Mouse (Mus musculus) stomach, embryonic 15.5 days (tissue): Measurements from ENCODE around the gene Papola. TPM values are rescaled to one million over a fixed set of nuclear protein-coding genes. Genes with fewer than 3 reads are reported as not detected.

Experiments
- ATAC-seq: fragments of 200-750 bp; cut with Nextera tagmentation; 2 replicates; pipeline ENCODE4 v1.8.0; 2017; ENCODE audit warnings: low read depth, moderate number of reproducible peaks, moderate TSS enrichment; ENCODE audit not compliant: insufficient read depth, low FRiP score
- H3K27ac ChIP-seq: fragments of 300-500 bp; sonication (generic); 2 replicates; pipeline ENCODE4 v1.5.1; 2015; ENCODE audit warnings: mild to moderate bottlenecking, inconsistent platforms
- H3K27me3 ChIP-seq: fragments of 300-500 bp; sonication (generic); replicated peaks from 2 replicates; pipeline ENCODE4 v1.6.1; 2015; ENCODE audit warnings: inconsistent platforms
- H3K36me3 ChIP-seq: fragments of 300-500 bp; sonication (generic); 2 replicates; pipeline ENCODE4 v1.6.1; 2015; ENCODE audit warnings: inconsistent platforms
- H3K4me1 ChIP-seq: fragments of 300-500 bp; sonication (generic); 2 replicates; pipeline ENCODE4 v1.6.1; 2015; ENCODE audit warnings: inconsistent platforms
- H3K4me2 ChIP-seq: fragments of 300-500 bp; sonication (generic); 2 replicates; pipeline ENCODE4 v1.6.1; 2015; ENCODE audit warnings: mild to moderate bottlenecking, inconsistent platforms
- H3K4me3 ChIP-seq: fragments of 300-500 bp; sonication (generic); replicated peaks from 2 replicates; pipeline ENCODE4 v1.5.1; 2015; ENCODE audit warnings: inconsistent platforms
- H3K9ac ChIP-seq: fragments of 300-500 bp; sonication (generic); 2 replicates; pipeline ENCODE4 v1.6.1; 2015; ENCODE audit warnings: inconsistent platforms
- H3K9me3 ChIP-seq: fragments of 300-500 bp; sonication (generic); 2 replicates; pipeline ENCODE4 v1.6.1; 2016; ENCODE audit warnings: inconsistent platforms
- WGBS: fragments of 180-500 bp; shearing (Covaris S2); methylation state at CpG from one replicate; pipeline ENCODE4 v1.1.7; 2015; 5-methylcytosine and 5-hydroxymethylcytosine counted together
- polyA plus RNA-seq: library from polyadenylated mRNA; unstranded; fragments of >200 nt; fragmentation: Nextera tagmentation; extraction: Ambion mirVana; gene quantifications from 2 replicates; pipeline ENCODE4 v1.2.1, GENCODE M21; 2015

The Papola gene
- polyA plus RNA-seq: 199 and 202 TPM in 2 replicates

DNA sequence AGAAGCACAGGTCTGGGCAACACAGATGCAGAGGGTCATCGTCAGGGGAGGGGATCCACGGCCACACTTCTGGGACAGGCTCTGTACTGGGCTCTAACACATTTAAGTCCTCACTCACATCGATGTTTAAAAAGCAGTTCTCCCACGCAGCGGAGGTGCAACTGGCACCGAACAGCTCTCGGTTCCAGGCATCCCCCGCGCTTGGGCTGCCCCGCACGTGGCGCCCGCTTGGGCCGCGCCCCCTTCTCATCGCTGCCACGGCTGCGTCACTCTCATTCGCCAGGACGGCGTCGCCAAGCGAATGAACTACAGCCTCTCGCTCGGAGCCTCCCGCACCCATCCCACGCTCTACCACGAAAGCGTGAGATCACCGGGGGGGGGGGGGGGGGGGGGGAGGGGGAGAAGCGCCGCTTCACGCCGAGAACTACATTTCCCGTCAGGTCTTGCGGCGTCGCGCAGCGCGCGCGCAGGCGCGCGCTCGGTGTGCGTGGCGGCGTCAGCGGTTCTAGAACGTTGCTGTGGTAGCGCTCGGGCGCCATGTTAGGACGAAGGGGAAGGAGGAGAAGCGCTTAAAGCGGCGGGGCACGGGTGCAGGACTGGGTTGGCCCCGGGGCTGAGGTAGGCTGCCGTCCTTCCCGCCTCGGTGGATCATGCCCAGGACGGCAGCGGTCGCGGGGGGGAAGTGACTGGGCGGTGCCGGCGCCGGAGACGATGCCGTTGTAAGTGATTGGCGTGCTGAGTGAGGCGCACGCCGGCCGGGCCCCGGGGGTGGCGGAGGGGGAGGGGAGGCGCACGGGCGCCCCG is at the start of gene Papola:
TSS of gene Papola (plus strand) at position 499 of the 804 bp plus-strand sequence.
- Histone ChIP-seq H3K4me3 (peak within 1 kb of the TSS; percentile 93), H3K9ac (peak within 1 kb of the TSS; percentile 83), H3K4me1 (peaks cover 9% of the 10 kb centered on the region), H3K9me3 (no peaks in the 10 kb centered on the region), H3K27ac (peak within 1 kb of the TSS; percentile 98), H3K27me3 (no peaks in the 10 kb centered on the region), H3K36me3 (no peaks in the 10 kb centered on the region; the same call in 1 of the 2 replicates), H3K4me2 (peak within 1 kb of the TSS; percentile 87)
- peak; percentile 91 for ATAC-seq
- WGBS: under 1% methylated on average over 69 of the region's 85 CpGs

DNA sequence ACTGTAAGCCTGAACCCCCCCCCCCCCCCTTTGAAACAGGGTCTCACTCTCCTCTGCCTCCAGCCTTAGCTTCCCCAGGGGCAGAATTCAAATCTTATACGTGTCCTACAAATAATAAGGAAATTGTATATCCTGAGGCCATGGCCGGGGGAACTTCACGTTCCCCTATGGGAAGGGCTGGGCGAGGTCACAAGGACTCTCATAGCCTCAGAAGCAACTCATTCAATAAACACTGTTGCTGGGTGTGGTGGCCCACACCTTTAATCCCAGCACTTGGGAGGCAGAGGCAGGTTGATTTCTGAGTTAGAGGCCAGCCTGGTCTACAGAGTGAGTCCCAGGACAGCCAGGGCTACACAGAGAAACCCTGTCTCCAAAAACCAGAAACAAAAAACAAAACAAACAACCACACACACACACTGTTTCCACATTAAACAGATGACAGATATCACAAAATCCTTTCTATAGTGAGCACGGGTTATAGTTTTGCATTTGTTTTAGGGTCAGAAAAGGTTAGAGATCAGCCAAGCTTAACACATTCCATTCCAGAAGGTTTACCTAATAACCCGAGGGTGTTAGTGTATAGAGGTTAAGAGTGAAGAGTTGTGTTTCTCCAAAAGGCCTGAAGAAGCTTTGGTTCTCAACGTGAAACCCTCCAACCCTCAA is 49.1 kb upstream of the Papola start:
- Histone ChIP-seq H3K27me3 (no peaks in the 10 kb centered on the region), H3K36me3 (no peaks in the 10 kb centered on the region), H3K4me3 (no peak overlapping the region), H3K9ac (no peak overlapping the region), H3K9me3 (no peaks in the 10 kb centered on the region), H3K4me2 (no peak overlapping the region), H3K4me1 (no peaks in the 10 kb centered on the region), H3K27ac (no peak overlapping the region)
- WGBS: 61% methylated on average over 7 of the region's 7 CpGs
- no peak for ATAC-seq

DNA sequence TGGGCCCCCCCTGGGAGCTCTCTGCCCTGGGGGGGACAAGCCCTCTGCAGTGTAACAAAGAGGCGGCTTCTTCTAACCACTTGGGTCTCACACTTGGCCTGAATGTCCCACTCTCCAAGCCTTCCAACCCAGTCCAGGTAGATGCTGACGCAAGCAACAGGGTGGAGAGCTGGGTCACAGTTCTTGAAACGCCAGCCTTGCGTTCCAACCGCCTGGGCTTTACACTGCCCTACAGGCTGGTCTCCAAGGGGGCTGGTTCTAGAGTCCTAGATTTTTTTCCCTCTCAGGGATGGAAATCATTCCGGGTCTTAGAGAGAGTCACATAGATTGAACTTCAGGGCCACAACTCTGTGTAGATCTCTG is 48.6 kb upstream of the Papola start:
- ATAC-seq: no peak
- H3K27ac ChIP-seq: no peak overlapping the region

DNA sequence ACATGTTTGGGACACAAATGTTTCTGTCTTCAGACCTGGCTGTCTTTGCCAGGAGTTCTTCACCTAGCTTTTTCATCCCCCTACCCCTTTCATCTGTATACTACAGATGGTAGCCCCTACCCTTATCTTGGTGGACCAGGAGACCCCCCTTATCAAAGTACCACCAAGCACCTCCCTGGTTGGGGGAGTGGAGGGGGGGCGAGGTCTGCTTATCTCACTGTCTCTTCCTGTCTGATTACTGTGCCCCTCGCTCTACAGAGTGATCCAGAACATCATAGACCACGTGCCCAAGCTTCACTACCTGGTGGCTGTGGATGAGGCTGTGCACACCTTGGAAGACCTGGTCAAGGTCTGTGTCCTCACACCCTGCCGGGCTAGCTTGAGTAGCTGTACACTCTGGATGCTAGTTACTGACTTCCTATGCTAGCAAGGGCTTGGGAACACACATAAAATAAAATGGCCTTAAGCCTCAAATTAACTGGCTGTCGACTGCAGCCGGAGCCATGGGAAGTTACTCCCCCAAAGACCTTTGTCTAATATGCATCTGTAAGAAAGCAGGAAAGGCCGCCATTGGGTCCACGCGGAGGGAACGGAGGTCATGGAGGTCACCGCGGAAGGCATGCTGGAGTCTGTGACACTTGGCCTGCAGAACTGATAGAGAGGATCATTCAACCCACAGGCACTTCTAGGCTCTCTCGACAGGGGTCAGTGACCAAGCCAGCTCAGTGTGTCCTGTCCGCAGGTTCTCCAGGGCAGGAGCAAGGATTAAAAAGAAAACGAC is 46.0 kb upstream of the Papola start:
- no peak overlapping the region for H3K4me3 ChIP-seq
- no peaks in the 10 kb centered on the region for H3K9me3 ChIP-seq
- ATAC-seq: no peak
- no peaks in the 10 kb centered on the region for H3K4me1 ChIP-seq
- H3K9ac ChIP-seq: no peak overlapping the region
- H3K27me3 ChIP-seq: no peaks in the 10 kb centered on the region
- 78% methylated on average over 15 of the region's 15 CpGs for WGBS
- no peak overlapping the region for H3K27ac ChIP-seq
- no peak overlapping the region for H3K4me2 ChIP-seq
- no peaks in the 10 kb centered on the region for H3K36me3 ChIP-seq

More for the DNA sequence above, 48.6 kb upstream of the Papola start:
- no peaks in the 10 kb centered on the region for H3K27me3 ChIP-seq
- H3K9me3 ChIP-seq: no peaks in the 10 kb centered on the region
- no peaks in the 10 kb centered on the region for H3K4me1 ChIP-seq
- H3K9ac ChIP-seq: no peak overlapping the region
- 82% methylated on average over 6 of the region's 6 CpGs for WGBS
- H3K36me3 ChIP-seq: no peaks in the 10 kb centered on the region
- H3K4me3 ChIP-seq: no peak overlapping the region
- no peak overlapping the region for H3K4me2 ChIP-seq

DNA sequence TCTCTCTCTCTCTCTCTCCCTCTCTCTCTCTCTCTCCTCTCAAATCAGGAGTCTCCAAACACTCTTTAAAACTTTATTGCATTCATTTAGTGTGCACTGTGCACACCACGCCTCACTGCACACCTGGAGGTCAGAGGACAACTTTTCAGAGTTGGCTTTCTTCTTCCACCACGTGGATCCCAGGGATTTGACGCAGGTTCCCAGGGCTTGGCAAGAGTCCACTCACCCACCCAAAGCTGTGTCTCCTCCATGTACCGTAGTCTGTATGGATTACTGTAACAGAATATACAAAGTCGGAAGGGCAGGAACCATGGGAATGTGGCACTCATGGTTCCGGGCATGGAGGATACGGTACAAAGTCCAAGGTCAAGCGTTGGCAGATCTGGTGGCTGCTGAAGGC is 44.8 kb upstream of the Papola start:
- Histone ChIP-seq H3K27me3 (no peaks in the 10 kb centered on the region), H3K4me1 (no peaks in the 10 kb centered on the region), H3K27ac (no peak overlapping the region), H3K9me3 (0 out of 2 replicates have a peak, but pooled peaks cover 5% of the 10 kb centered on the region), H3K4me2 (no peak overlapping the region), H3K4me3 (no peak overlapping the region), H3K36me3 (no peaks in the 10 kb centered on the region), H3K9ac (no peak overlapping the region)
- ATAC-seq: no peak
- 84% methylated on average over 8 of the region's 8 CpGs for WGBS

DNA sequence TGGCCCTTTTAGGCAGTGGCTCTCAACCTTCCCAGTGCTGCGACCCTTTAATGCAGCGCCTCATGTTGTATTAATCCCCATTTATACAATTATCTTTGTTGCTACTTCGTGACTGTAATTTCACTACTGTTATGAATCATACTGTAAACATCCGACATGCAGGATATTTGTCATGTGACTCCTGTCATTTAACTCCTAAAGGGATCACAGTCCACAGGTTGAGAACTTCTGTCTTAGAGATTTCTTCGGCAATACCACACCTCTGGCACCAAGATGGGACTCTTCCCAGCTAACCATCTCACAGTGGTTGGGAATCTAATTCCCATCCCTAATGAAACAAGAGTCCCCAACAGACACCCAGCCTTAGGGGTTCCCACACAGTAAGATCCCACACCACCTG is 36.4 kb upstream of the Papola start:
- Histone ChIP-seq H3K27ac (no peak overlapping the region), H3K9me3 (0 out of 2 replicates have a peak, but pooled peaks cover 5% of the 10 kb centered on the region), H3K27me3 (no peaks in the 10 kb centered on the region), H3K4me1 (no peaks in the 10 kb centered on the region), H3K36me3 (no peaks in the 10 kb centered on the region), H3K4me2 (no peak overlapping the region), H3K4me3 (no peak overlapping the region), H3K9ac (no peak overlapping the region)
- 55% methylated on average over 5 of the region's 5 CpGs for whole genome bisulfite sequencing
- no peak for ATAC-seq

DNA sequence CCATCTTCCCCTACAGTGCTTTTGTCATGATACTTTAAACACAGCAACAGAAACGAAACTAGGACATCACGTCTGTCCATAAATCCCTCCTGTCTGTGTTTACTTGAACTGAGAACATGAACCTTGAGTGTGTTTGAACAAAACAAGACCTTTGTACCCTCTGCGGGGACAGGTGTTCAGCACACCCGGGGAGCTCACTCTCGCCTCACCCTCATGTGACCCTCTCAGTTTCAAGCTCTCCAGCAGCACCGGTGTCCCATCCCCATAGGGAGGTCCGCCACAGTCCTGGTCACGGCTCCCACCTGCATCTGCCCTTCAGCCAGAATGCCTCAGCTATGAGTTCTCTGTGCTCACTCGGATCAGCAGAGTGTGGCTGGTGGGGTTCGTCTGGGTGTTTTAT is 30.7 kb upstream of the Papola start:
- no peak overlapping the region for H3K9ac ChIP-seq
- no peaks in the 10 kb centered on the region for H3K36me3 ChIP-seq
- H3K9me3 ChIP-seq: no peaks in the 10 kb centered on the region
- WGBS: 57% methylated on average over 10 of the region's 10 CpGs
- H3K27me3 ChIP-seq: no peaks in the 10 kb centered on the region
- H3K4me1 ChIP-seq: 0 out of 2 replicates have a peak, but pooled peaks cover 3% of the 10 kb centered on the region
- H3K4me2 ChIP-seq: no peak overlapping the region
- peak overlapping the region; percentile 26; the same call in 1 of the 2 replicates for H3K27ac ChIP-seq
- ATAC-seq: peak; percentile 51
- no peak overlapping the region for H3K4me3 ChIP-seq

DNA sequence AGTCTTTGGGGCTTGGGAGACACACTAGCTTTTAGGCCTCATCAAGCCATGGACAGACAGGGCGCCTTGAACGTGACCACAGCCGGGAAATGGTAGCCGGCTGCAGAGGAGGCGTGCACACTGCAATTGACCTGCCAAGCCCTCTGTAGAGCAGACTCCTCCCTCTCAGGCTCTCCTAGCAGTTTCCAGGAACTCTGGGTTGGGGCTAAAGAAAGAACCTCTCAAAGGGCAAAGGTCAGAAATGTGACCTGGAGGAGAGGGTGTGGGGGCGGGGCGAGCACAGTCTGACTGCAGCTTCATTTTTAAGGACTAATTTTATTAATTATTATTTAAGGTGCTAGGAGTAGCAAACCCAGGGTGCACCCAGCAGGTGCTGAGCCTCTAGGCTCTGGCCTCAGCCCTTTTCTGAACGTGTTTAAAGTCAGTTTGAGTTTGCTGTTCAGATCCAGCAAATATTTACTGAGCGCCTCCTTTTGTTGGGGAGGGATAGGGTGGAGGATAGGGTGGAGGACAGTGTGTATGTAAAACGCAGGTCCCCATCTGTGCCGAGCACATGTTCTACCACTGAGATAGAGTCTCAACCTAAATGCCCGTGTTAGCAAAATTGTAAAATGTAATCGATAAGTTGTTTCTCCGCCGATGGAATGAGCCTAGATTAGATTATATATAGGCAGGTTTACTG is 26.5 kb upstream of the Papola start:
- H3K9me3 ChIP-seq: no peaks in the 10 kb centered on the region
- H3K36me3 ChIP-seq: no peaks in the 10 kb centered on the region
- peak; percentile 83 for ATAC-seq
- H3K27me3 ChIP-seq: no peaks in the 10 kb centered on the region
- peak overlapping the region; percentile 16; the same call in 1 of the 2 replicates for H3K4me2 ChIP-seq
- 29% methylated on average over 15 of the region's 15 CpGs for WGBS
- H3K27ac ChIP-seq: peak overlapping the region; percentile 44; the same call in 1 of the 2 replicates
- H3K9ac ChIP-seq: no peak overlapping the region
- H3K4me3 ChIP-seq: no peak overlapping the region
- 0 out of 2 replicates have a peak, but pooled peaks cover 3% of the 10 kb centered on the region for H3K4me1 ChIP-seq

DNA sequence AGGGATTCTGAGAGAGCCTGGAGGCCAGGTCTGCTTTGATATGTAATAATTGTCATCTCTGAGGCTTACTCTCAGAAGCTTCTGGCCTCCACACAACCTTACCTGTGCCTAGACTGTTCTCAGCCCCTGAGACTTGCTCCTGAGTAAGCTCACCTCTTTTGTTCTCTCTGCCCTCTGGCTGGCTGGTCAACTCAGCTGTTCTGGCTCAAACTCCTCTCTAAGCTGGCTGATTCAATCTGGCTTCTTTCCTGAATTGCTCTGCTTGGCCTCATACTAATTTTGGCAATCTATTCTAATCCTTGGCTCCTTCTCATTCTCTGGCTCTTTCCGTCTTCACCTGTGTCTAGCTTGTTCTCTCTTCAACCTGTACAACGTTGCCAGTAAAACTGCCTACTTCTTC is 25.6 kb upstream of the Papola start:
- ATAC-seq: no peak
- Histone ChIP-seq H3K9me3 (no peaks in the 10 kb centered on the region), H3K9ac (no peak overlapping the region), H3K36me3 (no peaks in the 10 kb centered on the region), H3K4me1 (0 out of 2 replicates have a peak, but pooled peaks cover 3% of the 10 kb centered on the region), H3K4me2 (no peak overlapping the region), H3K4me3 (no peak overlapping the region), H3K27ac (no peak overlapping the region), H3K27me3 (no peaks in the 10 kb centered on the region)
- 81% methylated on average over 2 of the region's 2 CpGs for WGBS

DNA sequence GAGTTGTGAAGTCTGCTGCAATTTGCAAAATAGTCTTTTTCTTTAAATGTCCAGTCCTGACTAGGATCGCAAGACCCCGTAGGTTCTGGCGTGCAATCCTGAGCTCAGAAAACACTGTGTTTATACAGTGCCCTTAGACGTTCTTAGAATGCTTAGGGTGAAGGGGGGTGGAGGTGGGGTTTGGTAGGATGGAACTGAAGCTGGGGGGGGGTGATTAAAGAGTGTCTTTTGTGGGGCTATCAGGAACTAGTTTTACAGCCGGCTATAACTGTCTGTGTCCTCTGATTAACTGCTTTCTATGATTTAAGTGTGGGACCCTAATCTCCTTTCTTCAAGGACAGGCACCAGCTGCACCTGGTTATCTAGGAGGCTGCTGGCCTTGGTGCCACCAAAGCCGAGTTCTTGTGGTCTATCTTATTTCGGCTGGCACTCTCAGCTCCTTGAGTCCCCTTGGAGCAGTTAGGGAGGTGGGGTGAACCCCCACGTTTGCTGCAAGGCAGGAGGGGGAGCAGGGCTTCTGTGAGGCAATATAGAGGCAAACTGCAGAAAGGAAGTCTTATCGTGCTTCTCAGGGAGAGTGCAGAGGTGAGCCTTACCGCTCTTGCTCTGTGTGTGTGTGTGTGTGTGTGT is 24.5 kb upstream of the Papola start:
- H3K27me3 ChIP-seq: no peaks in the 10 kb centered on the region
- peak; percentile 41; the same call in 1 of the 2 replicates for ATAC-seq
- H3K9ac ChIP-seq: no peak overlapping the region
- H3K9me3 ChIP-seq: no peaks in the 10 kb centered on the region
- H3K27ac ChIP-seq: peak overlapping the region; percentile 21; the same call in 1 of the 2 replicates
- H3K4me2 ChIP-seq: no peak overlapping the region
- WGBS: 20% methylated on average over 10 of the region's 10 CpGs
- H3K36me3 ChIP-seq: no peaks in the 10 kb centered on the region
- H3K4me3 ChIP-seq: no peak overlapping the region
- H3K4me1 ChIP-seq: 0 out of 2 replicates have a peak, but pooled peaks cover 3% of the 10 kb centered on the region

DNA sequence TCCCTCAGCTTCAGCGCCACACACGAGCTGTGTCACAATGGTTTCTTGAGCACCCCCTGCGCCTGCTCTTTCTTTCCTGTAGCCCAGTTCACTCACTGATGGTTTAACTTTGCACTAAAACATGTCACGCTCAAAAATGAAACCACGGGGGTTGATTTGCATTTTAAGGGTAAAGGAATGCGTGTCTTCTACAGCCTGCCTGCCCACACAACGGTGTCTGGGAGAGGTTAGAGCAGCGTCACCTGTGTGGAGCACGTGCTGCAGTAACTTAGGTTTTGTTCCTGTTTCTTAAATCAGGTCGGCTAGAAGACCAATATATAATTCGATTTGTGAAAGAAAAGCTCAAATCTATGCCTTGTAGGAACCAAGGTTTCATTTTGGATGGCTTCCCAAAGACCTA is 23.3 kb upstream of the Papola start:
- no peak for ATAC-seq
- no peak overlapping the region for H3K4me2 ChIP-seq
- WGBS: 70% methylated on average over 11 of the region's 11 CpGs
- no peaks in the 10 kb centered on the region for H3K27me3 ChIP-seq
- H3K36me3 ChIP-seq: no peaks in the 10 kb centered on the region
- H3K9me3 ChIP-seq: no peaks in the 10 kb centered on the region
- H3K9ac ChIP-seq: no peak overlapping the region
- 0 out of 2 replicates have a peak, but pooled peaks cover 3% of the 10 kb centered on the region for H3K4me1 ChIP-seq
- no peak overlapping the region for H3K27ac ChIP-seq
- H3K4me3 ChIP-seq: no peak overlapping the region
